Mouse (Mus musculus) gastrocnemius, adult 18-20 months (tissue): Measurements from ENCODE around the gene Vstm5. TPM values are rescaled to one million over a fixed set of nuclear protein-coding genes. Genes with fewer than 3 reads are reported as not detected.
"Not testable (repeated sequence)": the region's sequence is repeated elsewhere in the genome, so short reads cannot be mapped to it uniquely, and the experiment has no call there.

Experiments used
- DNase-seq: peaks from one replicate; pipeline ENCODE4 v3.0.0; 2021; ENCODE audit warnings: low spot score
- long read RNA-seq, 2 experiments: library from polyadenylated mRNA; stranded (forward); transcript quantifications; one replicate each; pipeline ENCODE4 v2.0.0; 2021
- total RNA-seq, 2 experiments: library from RNA; stranded (reverse); gene quantifications; 2 replicates each; pipeline ENCODE4 v1.2.3; 2021

Vstm5 gene
- total RNA-seq, result under 1 TPM in 1 of 2 experiments, not detected in 1; 0.14 TPM
- long read RNA-seq, experiment 1, result 0 reads
- long read RNA-seq, experiment 2, result 0 reads

DNA sequence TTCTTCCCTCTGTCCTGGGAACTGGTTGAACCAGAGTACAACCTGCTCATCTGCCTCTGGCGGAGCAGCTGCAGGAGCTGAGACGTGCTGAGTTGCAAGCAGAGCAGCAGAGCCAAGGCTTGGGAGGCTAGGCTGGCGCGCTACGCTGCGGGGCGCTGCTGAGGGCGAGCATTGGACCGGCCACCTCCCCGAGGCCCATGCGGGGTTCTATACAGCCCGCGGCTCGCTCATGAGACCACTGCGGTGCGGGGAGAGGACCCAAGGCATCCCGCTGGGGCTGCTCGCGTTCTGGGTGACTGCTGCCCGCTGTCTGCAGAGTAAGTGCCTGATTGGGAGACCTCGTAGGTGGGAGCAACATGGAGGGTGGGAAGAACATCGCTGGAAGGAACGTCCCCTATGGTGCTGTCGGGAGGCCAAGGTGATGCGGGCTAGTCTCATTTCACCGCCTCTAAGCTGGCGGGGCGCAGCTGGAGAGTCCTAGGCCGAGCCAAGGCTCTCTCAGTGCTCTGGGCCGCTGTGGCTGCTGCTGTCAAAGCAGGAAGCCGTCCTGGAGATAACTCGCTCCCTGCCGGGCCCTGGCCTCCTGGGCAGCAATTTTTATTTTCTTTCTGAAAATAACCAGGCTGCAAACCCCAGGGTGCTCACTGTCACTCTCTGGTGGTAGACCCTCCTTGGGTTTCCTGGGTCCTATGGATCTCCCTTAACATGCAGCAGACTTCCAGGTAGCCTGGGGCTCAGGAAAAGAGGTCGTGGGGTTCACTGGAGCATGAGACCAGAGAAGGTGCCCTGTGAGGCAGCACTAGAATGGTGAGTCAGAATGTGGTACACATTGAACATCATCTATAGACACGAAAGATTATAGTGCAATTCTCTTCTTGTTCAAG, at the start of gene Vstm5:
Gene Vstm5 (plus strand): TSS at position 4 of the 884 bp plus-strand sequence.
- DNase-seq, result no peak

DNA sequence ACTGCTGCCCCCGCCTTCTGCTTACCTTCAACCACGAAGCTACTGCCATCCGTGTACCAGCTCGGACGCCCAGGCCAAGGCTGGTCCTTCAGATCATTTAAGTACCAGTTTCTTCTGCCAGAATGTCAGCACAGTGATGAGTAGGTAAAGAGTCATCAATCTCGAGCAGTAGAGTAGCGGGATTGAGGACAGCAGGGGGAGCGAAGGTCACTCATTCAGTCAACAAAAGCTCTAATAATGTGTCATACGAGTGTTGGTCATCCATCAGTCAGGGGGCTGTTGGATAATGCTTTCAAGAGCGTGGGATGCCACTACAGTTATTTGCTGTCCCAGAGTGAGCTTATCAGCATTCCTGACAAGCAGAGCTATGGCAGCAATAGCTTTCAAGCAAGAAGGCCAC, 44.0 kb upstream of the Vstm5 start:
- not testable (repeated sequence) for DNase-seq

DNA sequence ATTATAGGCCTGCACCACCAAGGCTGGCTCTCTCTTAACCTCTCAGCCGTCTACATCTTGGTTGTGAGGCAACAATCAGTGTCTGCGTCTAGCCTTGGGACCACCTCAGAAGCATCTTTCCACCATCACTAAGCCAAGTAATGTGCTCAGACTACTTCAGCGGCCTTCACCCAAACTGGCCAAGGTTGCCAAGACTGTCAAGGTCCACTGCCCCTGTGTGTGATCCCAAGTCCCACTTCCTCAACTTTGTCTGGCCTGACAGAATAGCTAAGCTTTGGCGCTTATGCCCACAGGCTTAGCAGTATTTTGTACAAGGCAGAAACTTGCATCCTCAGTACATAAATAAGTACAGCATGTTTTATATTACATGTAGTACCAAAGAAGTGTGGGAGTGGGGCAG, 32.2 kb upstream of the Vstm5 start:
- DNase-seq, result no peak

DNA sequence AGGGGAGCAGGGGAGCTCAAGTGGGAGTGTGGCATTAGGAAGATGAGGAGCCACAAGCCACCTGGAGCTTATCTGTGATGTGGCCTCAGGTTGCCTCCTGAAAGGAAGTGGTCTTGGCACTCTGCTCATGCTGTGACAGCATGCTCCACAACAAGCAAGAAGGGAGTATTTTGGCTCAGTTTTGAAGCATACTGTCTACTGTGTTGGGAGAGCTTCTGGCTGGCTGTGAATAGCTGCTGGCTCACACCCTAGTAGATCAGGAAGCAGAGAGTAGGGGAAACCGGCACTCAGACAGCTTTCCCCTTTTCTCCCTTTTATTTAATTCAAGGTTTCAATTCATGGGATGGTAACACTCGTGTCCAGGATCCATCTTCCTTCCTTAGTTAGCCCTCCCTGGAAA, 29.5 kb upstream of the Vstm5 start:
- DNase-seq, result no peak

DNA sequence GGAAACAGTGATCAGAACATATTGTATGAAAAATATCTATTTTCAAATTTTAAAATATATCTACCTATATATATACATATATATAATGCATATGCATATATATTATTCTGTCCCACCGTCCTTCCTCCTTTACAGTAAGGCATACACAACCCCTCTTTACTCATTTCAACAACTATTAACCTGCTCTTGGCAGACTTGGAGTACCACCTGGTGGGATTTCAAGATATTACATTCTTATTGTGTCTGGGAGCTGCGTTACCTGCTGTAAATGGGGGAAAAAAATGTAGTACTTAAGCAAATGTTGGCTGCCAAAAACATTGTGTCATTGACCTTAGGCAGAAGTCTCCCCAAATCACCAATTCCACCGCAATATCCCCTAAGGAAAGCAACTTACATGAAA, 27.0 kb upstream of the Vstm5 start:
- peak; percentile 4 for DNase-seq

GRCm38 (mm10) chr9:15213695-15214094, 25.1 kb upstream of the Vstm5 start:
- no peak for DNase-seq

GRCm38 (mm10) chr9:15224912-15225311, 13.9 kb upstream of the Vstm5 start:
- no peak for DNase-seq

GRCm38 (mm10) chr9:15232445-15232844, 6.4 kb upstream of the Vstm5 start:
- DNase-seq, result no peak

- DNase-seq, result no peak
These were observed 5.2 kb upstream of the Vstm5 start for GRCm38 (mm10) chr9:15233604-15234003.

DNA sequence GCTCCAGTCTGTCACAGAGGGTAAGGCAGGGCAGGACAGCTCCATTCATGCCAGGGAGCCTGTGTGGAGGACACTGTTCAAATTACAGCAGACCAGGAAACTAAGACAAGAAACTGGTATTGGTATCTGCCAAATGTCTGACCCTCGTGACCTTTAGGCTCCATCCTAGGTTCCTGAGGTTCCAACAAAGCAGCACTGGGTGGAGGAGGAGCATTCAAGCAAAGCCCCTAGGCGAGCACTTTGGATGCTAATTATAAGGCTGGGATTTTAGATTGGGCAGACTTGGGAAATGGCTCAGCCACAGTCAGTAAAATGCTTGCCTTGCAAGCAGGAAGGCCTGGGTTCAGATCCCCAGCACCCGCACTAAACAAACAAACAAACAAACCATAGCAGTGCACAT, 2.9 kb upstream of the Vstm5 start:
- no peak for DNase-seq

GRCm38 (mm10) chr9:15237516-15238296, 1.1 kb upstream of the Vstm5 start:
- DNase-seq, result no peak

DNA sequence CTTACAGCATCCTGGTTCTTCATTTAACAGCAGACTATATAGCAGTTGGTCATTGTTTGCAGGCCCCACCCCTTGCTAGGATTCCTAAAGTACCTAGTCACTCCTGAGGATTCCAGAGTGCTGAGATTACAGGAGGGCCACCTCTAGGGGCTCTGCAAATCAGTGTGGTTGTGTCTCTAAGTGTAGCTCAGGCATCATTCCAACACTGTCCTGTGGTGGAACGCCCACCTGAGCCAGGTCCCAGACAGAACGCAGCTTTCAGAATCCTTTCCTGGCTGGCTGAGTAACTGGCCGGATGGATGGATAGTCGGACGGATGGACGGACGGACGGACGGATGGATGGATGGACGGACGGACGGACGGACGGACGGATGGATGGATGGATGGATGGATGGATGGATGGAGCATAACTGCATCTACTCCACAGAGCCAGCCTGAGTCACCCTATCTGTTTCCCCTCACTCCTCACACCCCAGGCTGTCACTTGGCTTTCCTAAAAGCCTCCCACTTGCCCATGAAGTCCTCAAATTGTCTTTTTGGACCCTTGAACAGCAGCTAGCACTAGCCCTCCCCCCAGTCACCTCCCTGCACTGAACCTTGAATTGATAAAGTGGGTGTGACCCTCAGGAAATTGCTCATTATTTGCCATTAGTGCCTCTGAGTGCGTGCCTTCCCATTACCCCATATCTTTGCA, 401 bp upstream of the Vstm5 start:
- DNase-seq, result no peak

DNA sequence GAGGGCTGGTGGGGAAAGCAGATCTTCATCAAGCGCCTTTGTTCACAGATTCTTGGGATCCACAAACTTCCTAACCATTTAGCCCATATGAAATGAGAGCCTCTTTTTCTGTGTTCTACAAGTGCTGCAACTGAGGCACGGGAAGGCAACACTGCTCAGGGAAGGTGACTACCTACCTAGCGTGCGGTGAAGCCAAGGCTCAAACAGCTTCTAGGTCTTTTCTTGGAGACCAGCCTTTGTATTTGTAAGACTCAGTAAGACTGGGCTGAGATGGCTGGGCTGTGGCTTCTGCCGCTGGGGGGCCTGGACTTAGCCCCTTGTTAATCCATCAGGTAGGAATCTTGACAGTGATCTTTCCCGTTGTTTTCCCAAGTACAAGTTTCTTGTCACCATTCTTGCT, 1.2 kb downstream of the Vstm5 start:
- DNase-seq, result no peak

DNA sequence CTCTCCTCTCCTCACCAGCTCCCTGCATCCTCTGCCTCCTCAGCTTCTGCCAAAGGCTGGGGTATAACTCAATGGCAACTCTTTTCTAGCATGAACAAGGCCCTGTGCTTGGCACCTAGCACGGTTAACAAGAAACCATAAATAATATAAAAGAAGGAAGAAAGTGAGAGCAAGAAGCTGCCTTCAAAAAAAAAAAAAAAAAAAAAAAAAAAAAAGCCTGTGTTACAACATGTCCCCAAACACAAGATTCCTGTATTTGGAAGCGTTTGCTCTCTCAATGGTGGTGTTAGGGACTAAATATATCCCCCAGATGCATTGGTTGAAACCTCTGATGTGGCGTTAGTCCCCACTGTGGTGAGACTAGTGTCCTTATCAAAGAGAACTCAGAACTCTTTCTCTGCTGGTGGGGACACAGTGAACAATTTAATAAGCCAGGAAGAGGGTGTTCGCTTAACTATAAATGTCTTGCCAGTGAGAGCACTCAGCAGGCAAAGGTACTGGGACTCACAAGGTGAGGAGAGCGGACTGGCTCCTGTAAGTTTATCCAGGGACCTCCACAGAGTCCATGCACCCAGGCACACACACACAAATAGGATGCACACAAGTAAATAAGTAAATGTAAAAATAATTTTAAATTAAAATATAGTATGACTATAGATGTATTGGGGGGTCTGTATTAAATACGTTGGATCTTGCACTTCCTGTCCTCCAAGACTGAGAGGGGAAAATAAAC, 2.2 kb downstream of the Vstm5 start:
- no peak for DNase-seq

- peak; percentile 8 for DNase-seq
These were observed 2.7 kb downstream of the Vstm5 start for GRCm38 (mm10) chr9:15241596-15241939.

GRCm38 (mm10) chr9:15242130-15242529, 3.3 kb downstream of the Vstm5 start:
- DNase-seq, result no peak

- DNase-seq, result no peak
These were observed 6.7 kb downstream of the Vstm5 start for GRCm38 (mm10) chr9:15245319-15246075.

GRCm38 (mm10) chr9:15250376-15250775, 11.5 kb downstream of the Vstm5 start:
- DNase-seq, result no peak

GRCm38 (mm10) chr9:15252196-15252595, 13.4 kb downstream of the Vstm5 start:
- no peak for DNase-seq

DNA sequence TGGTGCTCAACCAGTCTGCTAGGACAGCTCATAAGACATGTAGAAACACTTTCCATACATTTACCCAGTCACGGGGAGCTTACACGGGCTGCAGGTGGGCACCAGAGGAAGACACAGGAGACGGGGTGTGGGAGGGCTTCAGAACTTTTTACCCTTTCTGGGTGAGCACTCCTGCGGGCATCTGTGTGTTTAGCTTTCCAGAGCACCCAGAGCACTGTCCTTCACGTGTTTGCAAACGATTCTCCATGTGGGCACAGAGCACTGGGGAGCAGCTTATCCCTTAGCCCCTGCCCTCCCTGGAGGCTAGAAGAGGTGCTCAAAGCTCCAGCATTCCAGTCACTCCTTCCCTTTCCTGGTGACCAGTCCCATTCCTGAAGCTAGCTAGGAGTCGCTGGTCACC, 15.7 kb downstream of the Vstm5 start:
- no peak for DNase-seq

- no peak for DNase-seq
These were observed 17.4 kb downstream of the Vstm5 start for GRCm38 (mm10) chr9:15256214-15256613.
